Mouse (Mus musculus) testis, adult 2 months (tissue): ENCODE data around the gene Ntn1.

Experiments
- CTCF ChIP-seq: fragments of 200-500 bp; IDR thresholded peaks from 2 replicates; pipeline ENCODE4 v1.5.1; 2012; ENCODE audit warnings: low read depth, mild to moderate bottlenecking, inconsistent platforms, low read length, moderate library complexity; ENCODE audit not compliant: control insufficient read depth, insufficient read depth, insufficient replicate concordance
- POLR2A ChIP-seq: fragments of 200-500 bp; IDR thresholded peaks from 2 replicates; pipeline ENCODE4 v1.6.1; 2012; ENCODE audit warnings: low read depth, mild to moderate bottlenecking, inconsistent platforms, low read length, moderate library complexity; ENCODE audit not compliant: control insufficient read depth

- no peak for TF ChIP-seq CTCF
- TF ChIP-seq POLR2A, result no peak
These were observed 205.5 kb downstream of the Ntn1 start for GRCm38 (mm10) chr11:68195168-68195567.
